Comparison of ENCODE assay signal across 1 mouse cellular context in genomic region chr10:20818548-20818947, GRCm38 (mm10).
TF ChIP-seq lines count a peak whose summit lies in the region.

No protein-coding gene starts in this region.

TF ChIP-seq in CH12.LX, 34 proteins besides CTCF, POLR2A, EP300 and RAD21 (continued from another document):
- 0 out of 2 replicates have a peak, but pooled peaks have one; percentile 27 for TF ChIP-seq JUN (IDR thresholded peaks at IDR 0.05; ENCODE audit: insufficient read depth, low read depth, low read length)
